Mouse (Mus musculus) limb, embryonic 14.5 days (tissue): ENCODE results near the gene Ppp2r5e. TPM values are rescaled to one million over a fixed set of nuclear protein-coding genes. Genes with fewer than 3 reads are reported as not detected.

Source experiments
- ATAC-seq: fragments of 200-750 bp; cut with Nextera tagmentation; 2 replicates; pipeline ENCODE4 v1.8.0; 2017; ENCODE audit warnings: low read depth, moderate number of reproducible peaks, moderate TSS enrichment; ENCODE audit not compliant: low FRiP score
- DNase-seq: peaks from one replicate; pipeline ENCODE4 v3.0.0-alpha.2; 2015; ENCODE audit warnings: low spot score
- H3K27ac ChIP-seq: fragments of 300-500 bp; sonication (generic); replicated peaks from 2 replicates; pipeline ENCODE4 v1.5.1; 2014; ENCODE audit warnings: low read depth, mild to moderate bottlenecking, low read length, moderate library complexity, mixed read lengths
- H3K27me3 ChIP-seq: fragments of 300-500 bp; sonication (generic); 2 replicates; pipeline ENCODE4 v1.6.1; 2014; ENCODE audit warnings: low read length, mixed read lengths; ENCODE audit not compliant: control insufficient read depth, insufficient read depth
- H3K36me3 ChIP-seq: fragments of 300-500 bp; sonication (generic); 2 replicates; pipeline ENCODE4 v1.6.1; 2014; ENCODE audit warnings: mild to moderate bottlenecking, low read length, moderate library complexity, mixed read lengths; ENCODE audit not compliant: control insufficient read depth, insufficient read depth
- H3K4me1 ChIP-seq: fragments of 300-500 bp; sonication (generic); 2 replicates; pipeline ENCODE4 v1.6.1; 2014; ENCODE audit warnings: antibody characterized with exemption, low read length, mixed read lengths; ENCODE audit not compliant: control insufficient read depth, insufficient read depth
- H3K4me2 ChIP-seq: fragments of 300-500 bp; sonication (generic); replicated peaks from 2 replicates; pipeline ENCODE4 v1.6.1; 2014; ENCODE audit warnings: low read depth, mild to moderate bottlenecking, low read length, moderate library complexity; ENCODE audit not compliant: severe bottlenecking
- H3K4me3 ChIP-seq: fragments of 300-500 bp; sonication (generic); replicated peaks from 2 replicates; pipeline ENCODE4 v1.5.1; 2014; ENCODE audit warnings: low read length
- H3K9ac ChIP-seq: fragments of 300-500 bp; sonication (generic); 2 replicates; pipeline ENCODE4 v1.6.1; 2014; ENCODE audit warnings: mild to moderate bottlenecking, low read depth, low read length, moderate library complexity; ENCODE audit not compliant: severe bottlenecking
- H3K9me3 ChIP-seq: fragments of 300-500 bp; sonication (generic); 2 replicates; pipeline ENCODE4 v1.6.1; 2016; ENCODE audit warnings: low read length; ENCODE audit not compliant: control insufficient read depth
- POLR2A ChIP-seq: fragments of 200-500 bp; IDR thresholded peaks from 2 replicates; pipeline ENCODE4 v1.8.0; 2012; ENCODE audit warnings: inconsistent platforms, mild to moderate bottlenecking, moderate library complexity, borderline replicate concordance; ENCODE audit not compliant: insufficient read depth, insufficient read length; ENCODE audit errors: extremely low read depth
- WGBS: fragments of 180-500 bp; shearing (Covaris S2); extraction: QIAGEN DNeasy Blood & Tissue Kit; methylation state at CpG from one replicate; pipeline ENCODE4 v1.1.7; 2014; 5-methylcytosine and 5-hydroxymethylcytosine counted together
- polyA plus RNA-seq, 2 experiments: library from polyadenylated mRNA; depleted of rRNA in 1 of 2; stranded (reverse) in 1 of 2; unstranded in 1 of 2; fragments of >200 nt; fragmentation: Nextera tagmentation in 1 of 2; extraction: Ambion mirVana in 1 of 2; gene quantifications; 2 replicates each; pipeline versions ENCODE4 v1.2.1 to v1.2.3; 2012 to 2014

The Ppp2r5e gene
- polyA plus RNA-seq, 2 experiments = 17.6 to 27.3 TPM

GRCm38 (mm10) chr12:75460561-75460960 is 135.5 kb downstream of the Ppp2r5e start:
- DNase-seq = no peak
- 91% methylated on average over 5 of the region's 5 CpGs for WGBS
- Histone ChIP-seq H3K4me1 (no peaks in the 10 kb centered on the region), H3K4me3 (no peak overlapping the region), H3K27me3 (no peaks in the 10 kb centered on the region), H3K9ac (no peak overlapping the region), H3K4me2 (no peak overlapping the region), H3K27ac (no peak overlapping the region), H3K9me3 (no peaks in the 10 kb centered on the region), H3K36me3 (peaks cover 53% of the 10 kb centered on the region)
- ATAC-seq = no peak
- no peak for TF ChIP-seq POLR2A

- WGBS = 94% methylated on average over 5 of the region's 5 CpGs
- H3K9ac ChIP-seq = no peak overlapping the region
- no peak for TF ChIP-seq POLR2A
- DNase-seq = no peak
- H3K36me3 ChIP-seq = peaks cover 53% of the 10 kb centered on the region
- H3K4me3 ChIP-seq = no peak overlapping the region
- no peaks in the 10 kb centered on the region for H3K9me3 ChIP-seq
- no peak overlapping the region for H3K27ac ChIP-seq
- no peaks in the 10 kb centered on the region for H3K27me3 ChIP-seq
- H3K4me2 ChIP-seq = no peak overlapping the region
- no peak for ATAC-seq
- H3K4me1 ChIP-seq = no peaks in the 10 kb centered on the region
Measured at GRCm38 (mm10) chr12:75459656-75460055, 136.4 kb downstream of the Ppp2r5e start.

GRCm38 (mm10) chr12:75453441-75453840 is 142.6 kb downstream of the Ppp2r5e start:
- H3K27ac ChIP-seq = no peak overlapping the region
- H3K4me3 ChIP-seq = no peak overlapping the region
- no peaks in the 10 kb centered on the region for H3K27me3 ChIP-seq
- no peak for TF ChIP-seq POLR2A
- peaks cover 52% of the 10 kb centered on the region for H3K36me3 ChIP-seq
- WGBS = 93% methylated on average over 6 of the region's 6 CpGs
- ATAC-seq (no peak), DNase-seq (no peak)
- H3K9ac ChIP-seq = no peak overlapping the region
- H3K4me2 ChIP-seq = no peak overlapping the region
- no peaks in the 10 kb centered on the region for H3K4me1 ChIP-seq
- no peaks in the 10 kb centered on the region for H3K9me3 ChIP-seq

- Histone ChIP-seq H3K4me1 (no peaks in the 10 kb centered on the region), H3K27ac (no peak overlapping the region), H3K4me2 (no peak overlapping the region), H3K27me3 (no peaks in the 10 kb centered on the region), H3K9me3 (no peaks in the 10 kb centered on the region), H3K4me3 (no peak overlapping the region), H3K36me3 (peaks cover 49% of the 10 kb centered on the region), H3K9ac (no peak overlapping the region)
- ATAC-seq (no peak), DNase-seq (no peak)
- whole genome bisulfite sequencing = 87% methylated on average over 4 of the region's 4 CpGs
- TF ChIP-seq POLR2A = no peak
Measured at GRCm38 (mm10) chr12:75453027-75453426, 143.0 kb downstream of the Ppp2r5e start.

- no peak for TF ChIP-seq POLR2A
- H3K4me3 ChIP-seq = no peak overlapping the region
- H3K36me3 ChIP-seq = peaks cover 38% of the 10 kb centered on the region
- H3K27me3 ChIP-seq = no peaks in the 10 kb centered on the region
- no peaks in the 10 kb centered on the region for H3K4me1 ChIP-seq
- WGBS = 95% methylated on average over 8 of the region's 8 CpGs
- H3K9ac ChIP-seq = no peak overlapping the region
- DNase-seq = no peak
- H3K4me2 ChIP-seq = no peak overlapping the region
- H3K9me3 ChIP-seq = no peaks in the 10 kb centered on the region
- no peak overlapping the region for H3K27ac ChIP-seq
- ATAC-seq = no peak
Measured at GRCm38 (mm10) chr12:75450592-75450991, 145.5 kb downstream of the Ppp2r5e start.

- no peak overlapping the region for H3K4me2 ChIP-seq
- H3K27me3 ChIP-seq = no peaks in the 10 kb centered on the region
- ATAC-seq (no peak), DNase-seq (no peak)
- no peak overlapping the region for H3K9ac ChIP-seq
- no peaks in the 10 kb centered on the region for H3K9me3 ChIP-seq
- no peak overlapping the region for H3K4me3 ChIP-seq
- WGBS = 81% methylated on average over 14 of the region's 14 CpGs
- peaks cover 38% of the 10 kb centered on the region for H3K36me3 ChIP-seq
- no peak overlapping the region for H3K27ac ChIP-seq
- H3K4me1 ChIP-seq = no peaks in the 10 kb centered on the region
- TF ChIP-seq POLR2A = no peak
Measured at GRCm38 (mm10) chr12:75450011-75450410, 146.0 kb downstream of the Ppp2r5e start.
